Mouse (Mus musculus): ENCODE data around the gene Pdzd2. TPM values are rescaled to one million over a fixed set of nuclear protein-coding genes. Genes with fewer than 3 reads are reported as not detected.

Pdzd2 gene
- polyA plus RNA-seq, 1 experiment from 2014 or later = 3.4 TPM

DNA sequence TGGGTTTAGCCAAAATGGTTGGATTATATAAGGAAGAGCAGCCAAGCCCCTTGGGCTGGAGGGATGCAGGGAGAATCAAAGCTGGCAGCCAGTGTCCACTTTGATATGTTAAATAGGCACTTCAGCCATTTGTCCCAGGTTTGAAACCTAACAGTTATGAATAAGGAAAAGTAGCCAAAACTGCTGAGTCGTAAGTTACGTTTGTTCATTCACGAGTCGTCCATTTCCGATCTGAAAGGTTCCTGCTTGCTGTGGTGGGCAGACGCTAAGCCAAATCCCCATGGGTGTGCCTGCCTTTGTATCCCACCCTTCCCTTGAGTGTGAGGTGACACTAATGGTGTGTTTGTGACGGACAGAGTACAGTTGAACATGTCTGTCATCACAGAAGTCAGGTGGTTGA lies 428.3 kb downstream of the Pdzd2 start:
- no peaks in the 10 kb centered on the region for H3K36me3 ChIP-seq (replicated peaks; ENCODE audit: control insufficient read depth, insufficient read depth, low read depth, low read length)
- H3K27me3 ChIP-seq (ENCODE audit: control insufficient read depth, insufficient read depth, low read length) = no peaks in the 10 kb centered on the region
- no peaks in the 10 kb centered on the region for H3K9me3 ChIP-seq (replicated peaks; ENCODE audit: control insufficient read depth, low read length)
- no peak overlapping the region for H3K27ac ChIP-seq (replicated peaks; ENCODE audit: low read depth, low read length)
- no peak for ATAC-seq (replicated peaks; ENCODE audit: insufficient number of reproducible peaks, low FRiP score, low TSS enrichment, low read depth)
- no peak overlapping the region for H3K4me2 ChIP-seq (ENCODE audit: low read depth, low read length)
- no peak overlapping the region for H3K9ac ChIP-seq (replicated peaks; ENCODE audit: low read length)
- WGBS = 93% methylated on average over 7 of the region's 7 CpGs
- DNase-seq (ENCODE audit: low spot score) = no peak
- no peak overlapping the region for H3K4me3 ChIP-seq (ENCODE audit: low read depth, low read length)
- no peaks in the 10 kb centered on the region for H3K4me1 ChIP-seq (ENCODE audit: control insufficient read depth, insufficient read depth, low read length)

GRCm38 (mm10) chr15:12310676-12311075 lies 429.0 kb downstream of the Pdzd2 start:
- no peaks in the 10 kb centered on the region for H3K36me3 ChIP-seq (replicated peaks; ENCODE audit: control insufficient read depth, insufficient read depth, low read depth, low read length)
- no peaks in the 10 kb centered on the region for H3K9me3 ChIP-seq (replicated peaks; ENCODE audit: control insufficient read depth, low read length)
- H3K9ac ChIP-seq (replicated peaks; ENCODE audit: low read length) = no peak overlapping the region
- WGBS = 90% methylated on average over 4 of the region's 4 CpGs
- ATAC-seq (replicated peaks; ENCODE audit: insufficient number of reproducible peaks, low FRiP score, low TSS enrichment, low read depth) (no peak), DNase-seq (ENCODE audit: low spot score) (no peak)
- no peak overlapping the region for H3K4me3 ChIP-seq (ENCODE audit: low read depth, low read length)
- no peaks in the 10 kb centered on the region for H3K27me3 ChIP-seq (ENCODE audit: control insufficient read depth, insufficient read depth, low read length)
- no peak overlapping the region for H3K27ac ChIP-seq (replicated peaks; ENCODE audit: low read depth, low read length)
- no peak overlapping the region for H3K4me2 ChIP-seq (ENCODE audit: low read depth, low read length)
- H3K4me1 ChIP-seq (ENCODE audit: control insufficient read depth, insufficient read depth, low read length) = no peaks in the 10 kb centered on the region

Small RNAs within 50 kb of the gene (microRNA-seq; reads per million reads assigned to microRNA genes)
- gene Gm24135 (ENCODE audit: borderline number of aligned reads) (not detected), gene Gm24302 (ENCODE audit: borderline number of aligned reads) (not detected)

Other genes with a start within 250 kb of the Pdzd2 start
- gene 6030458C11Rik, start 84.7 kb upstream of the Pdzd2 start, polyA plus RNA-seq (2014; fragmentation: Nextera tagmentation; extraction: Ambion mirVana) = 22.2 and 25.5 TPM in 2 replicates
- gene Drosha, start 84.9 kb upstream of the Pdzd2 start, polyA plus RNA-seq (2014; fragmentation: Nextera tagmentation; extraction: Ambion mirVana) = 76.8 and 79.0 TPM in 2 replicates

Measured in embryonic facial prominence, embryonic 11.5 days (tissue).